Mouse (Mus musculus): ENCODE measurements at regions not wholly inside any gene's neighbourhood (a gene's known extent, or its start where the extent isn't known, plus 50 kb on each side); places are given as distances from the start of the nearest gene placed in this dataset.

DNA sequence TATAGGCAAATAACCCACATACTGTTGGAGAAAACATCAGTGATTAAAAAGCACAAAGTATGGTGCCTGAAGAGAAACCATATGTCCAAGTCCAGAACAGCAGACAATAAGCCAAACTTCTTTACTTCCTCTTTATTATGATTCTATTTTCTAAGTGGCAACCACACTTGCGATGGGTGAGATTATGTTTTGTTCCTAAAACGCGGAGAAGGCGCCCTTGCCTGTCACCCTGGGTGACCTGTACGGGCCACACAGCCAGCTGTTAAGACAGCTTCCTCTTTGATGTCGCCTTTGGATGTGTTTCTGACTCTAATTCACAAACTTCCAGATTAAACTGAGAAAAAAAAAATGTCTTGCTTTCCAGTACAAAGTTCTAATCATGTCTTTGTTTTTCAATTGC is 83.9 kb upstream of the Sgip1 start:
- DNase-seq (ENCODE audit: low spot score) (peak; percentile 6), ATAC-seq (no peak)
- H3K27me3 ChIP-seq (replicated peaks; ENCODE audit: insufficient read depth, low read length): no peaks in the 10 kb centered on the region
- H3K27ac ChIP-seq (ENCODE audit: low read length): no peak overlapping the region
- TF ChIP-seq EP300 (IDR thresholded peaks at IDR 0.05) (no peak), CTCF (IDR thresholded peaks at IDR 0.05) (no peak)
- H3K9ac ChIP-seq (replicated peaks; ENCODE audit: low read depth): no peak overlapping the region
- H3K9me3 ChIP-seq (ENCODE audit: low read length): no peaks in the 10 kb centered on the region
- H3K4me3 ChIP-seq (ENCODE audit: low read depth, low read length): no peak overlapping the region
- H3K4me2 ChIP-seq (replicated peaks; ENCODE audit: low read depth, low read length): no peak overlapping the region
- H3K36me3 ChIP-seq (ENCODE audit: insufficient read depth, low read length): no peaks in the 10 kb centered on the region
- 41% methylated on average over 6 of the region's 6 CpGs for WGBS
- H3K4me1 ChIP-seq (ENCODE audit: insufficient read depth, low read depth, low read length): no peaks in the 10 kb centered on the region

DNA sequence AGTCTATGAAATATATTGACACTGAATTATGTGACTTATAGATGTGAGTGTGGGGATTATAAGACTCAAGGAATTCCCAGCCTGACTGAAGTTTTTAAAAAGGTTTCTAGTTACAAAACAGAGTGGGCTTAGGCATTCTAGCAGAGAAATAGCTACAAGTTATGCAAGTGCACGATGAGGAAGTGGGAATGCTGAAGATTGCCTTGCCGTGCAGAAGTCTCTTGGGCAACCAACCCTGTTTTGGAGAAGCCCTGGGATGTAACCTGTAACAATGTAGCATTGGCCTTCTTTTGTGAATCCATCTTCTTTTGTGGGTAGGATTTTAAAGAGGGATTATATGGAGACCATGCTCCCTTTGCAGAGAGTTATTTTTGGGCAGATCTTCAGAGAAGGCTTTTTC is 82.5 kb upstream of the Sgip1 start:
- H3K36me3 ChIP-seq (ENCODE audit: insufficient read depth, low read length): no peaks in the 10 kb centered on the region
- TF ChIP-seq CTCF (IDR thresholded peaks at IDR 0.05) (no peak), EP300 (IDR thresholded peaks at IDR 0.05) (no peak)
- H3K4me3 ChIP-seq (ENCODE audit: low read depth, low read length): no peak overlapping the region
- H3K27ac ChIP-seq (ENCODE audit: low read length): no peak overlapping the region
- 59% methylated on average over 2 of the region's 2 CpGs for WGBS
- H3K27me3 ChIP-seq (replicated peaks; ENCODE audit: insufficient read depth, low read length): no peaks in the 10 kb centered on the region
- no peak overlapping the region for H3K4me2 ChIP-seq (replicated peaks; ENCODE audit: low read depth, low read length)
- no peaks in the 10 kb centered on the region for H3K4me1 ChIP-seq (ENCODE audit: insufficient read depth, low read depth, low read length)
- DNase-seq (ENCODE audit: low spot score): no peak
- no peak for ATAC-seq
- H3K9me3 ChIP-seq (ENCODE audit: low read length): no peaks in the 10 kb centered on the region
- no peak overlapping the region for H3K9ac ChIP-seq (replicated peaks; ENCODE audit: low read depth)

DNA sequence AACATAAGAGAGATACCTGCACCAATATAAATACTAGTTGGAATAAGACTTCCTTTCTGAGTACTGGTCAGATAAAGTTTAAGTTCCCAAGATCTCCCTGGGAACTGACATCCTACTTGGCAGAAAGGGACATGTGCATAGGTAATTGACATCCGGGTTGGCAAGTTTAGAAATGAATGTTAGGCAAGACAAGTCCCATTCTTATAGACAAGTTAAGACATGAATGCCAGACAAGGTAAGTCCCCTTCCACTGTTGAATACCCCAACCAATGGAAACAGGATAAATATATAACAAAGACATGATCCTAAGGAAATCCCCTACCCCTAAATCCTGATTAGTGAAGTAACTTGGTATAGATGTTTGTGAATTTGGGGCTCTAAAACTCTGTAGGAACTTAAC is 77.5 kb upstream of the Sgip1 start:
- 91% methylated on average over 1 of the region's 1 CpGs for WGBS
- Histone ChIP-seq H3K9me3 (ENCODE audit: low read length) (no peaks in the 10 kb centered on the region), H3K27ac (ENCODE audit: low read length) (no peak overlapping the region), H3K4me1 (ENCODE audit: insufficient read depth, low read depth, low read length) (no peaks in the 10 kb centered on the region), H3K36me3 (ENCODE audit: insufficient read depth, low read length) (no peaks in the 10 kb centered on the region), H3K27me3 (replicated peaks; ENCODE audit: insufficient read depth, low read length) (no peaks in the 10 kb centered on the region), H3K9ac (replicated peaks; ENCODE audit: low read depth) (no peak overlapping the region), H3K4me3 (ENCODE audit: low read depth, low read length) (no peak overlapping the region), H3K4me2 (replicated peaks; ENCODE audit: low read depth, low read length) (no peak overlapping the region)
- TF ChIP-seq CTCF (IDR thresholded peaks at IDR 0.05): no peak
- TF ChIP-seq EP300 (IDR thresholded peaks at IDR 0.05): no peak
- DNase-seq (ENCODE audit: low spot score) (no peak), ATAC-seq (no peak)

DNA sequence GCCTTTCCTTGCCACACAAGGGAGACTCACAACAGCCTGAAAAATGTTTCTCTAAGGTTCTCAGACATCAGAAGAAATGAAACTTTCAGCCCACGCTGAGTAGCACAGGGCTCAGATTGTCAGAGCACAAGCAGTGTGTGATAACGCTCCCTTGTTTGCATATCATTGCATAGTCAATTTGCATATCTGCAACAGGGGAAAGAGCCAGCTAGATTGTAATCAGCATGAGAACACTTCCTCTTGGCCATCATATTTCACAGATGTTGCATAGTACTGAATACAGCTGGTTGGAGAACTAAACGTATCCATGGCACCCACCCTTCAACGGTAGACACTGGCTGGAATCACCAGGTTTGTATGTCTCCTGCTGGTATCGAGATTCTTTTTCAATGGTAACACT is 58.9 kb upstream of the Sgip1 start:
- Histone ChIP-seq H3K4me1 (ENCODE audit: insufficient read depth, low read depth, low read length) (no peaks in the 10 kb centered on the region), H3K27me3 (replicated peaks; ENCODE audit: insufficient read depth, low read length) (no peaks in the 10 kb centered on the region), H3K4me3 (ENCODE audit: low read depth, low read length) (no peak overlapping the region), H3K9ac (replicated peaks; ENCODE audit: low read depth) (no peak overlapping the region), H3K4me2 (replicated peaks; ENCODE audit: low read depth, low read length) (no peak overlapping the region), H3K9me3 (ENCODE audit: low read length) (no peaks in the 10 kb centered on the region), H3K36me3 (ENCODE audit: insufficient read depth, low read length) (no peaks in the 10 kb centered on the region), H3K27ac (ENCODE audit: low read length) (no peak overlapping the region)
- no peak for TF ChIP-seq CTCF (IDR thresholded peaks at IDR 0.05)
- no peak for TF ChIP-seq EP300 (IDR thresholded peaks at IDR 0.05)
- DNase-seq (ENCODE audit: low spot score): no peak
- 70% methylated on average over 5 of the region's 5 CpGs for WGBS
- no peak for ATAC-seq

DNA sequence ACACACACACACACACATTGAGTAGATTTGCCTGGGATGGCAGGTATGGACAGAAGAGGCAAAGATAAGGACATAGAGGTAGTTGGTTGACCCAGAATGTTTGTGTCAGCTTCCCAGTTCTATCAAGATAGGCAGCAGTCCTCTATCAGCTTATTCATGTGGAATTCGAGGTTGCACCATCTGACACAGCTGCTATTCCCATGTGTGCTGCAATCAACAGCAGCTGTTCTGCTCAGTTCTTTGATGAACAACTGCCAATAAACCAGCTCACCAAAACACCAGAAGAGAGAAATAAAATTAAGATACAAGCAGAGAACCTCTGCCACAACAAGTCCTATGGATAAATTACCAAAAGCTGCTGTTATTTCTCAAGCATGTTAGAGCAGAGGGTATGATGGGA is 56.1 kb upstream of the Sgip1 start:
- Histone ChIP-seq H3K4me1 (ENCODE audit: insufficient read depth, low read depth, low read length) (no peaks in the 10 kb centered on the region), H3K27me3 (replicated peaks; ENCODE audit: insufficient read depth, low read length) (no peaks in the 10 kb centered on the region), H3K4me2 (replicated peaks; ENCODE audit: low read depth, low read length) (no peak overlapping the region), H3K9ac (replicated peaks; ENCODE audit: low read depth) (no peak overlapping the region), H3K27ac (ENCODE audit: low read length) (no peak overlapping the region), H3K9me3 (ENCODE audit: low read length) (no peaks in the 10 kb centered on the region), H3K36me3 (ENCODE audit: insufficient read depth, low read length) (no peaks in the 10 kb centered on the region), H3K4me3 (ENCODE audit: low read depth, low read length) (no peak overlapping the region)
- ATAC-seq (0 out of 2 replicates have a peak, but pooled peaks have one; percentile 37), DNase-seq (ENCODE audit: low spot score) (peak; percentile 45)
- TF ChIP-seq EP300 (IDR thresholded peaks at IDR 0.05) (no peak), CTCF (IDR thresholded peaks at IDR 0.05) (no peak)
- WGBS: 59% methylated on average over 1 of the region's 1 CpGs

DNA sequence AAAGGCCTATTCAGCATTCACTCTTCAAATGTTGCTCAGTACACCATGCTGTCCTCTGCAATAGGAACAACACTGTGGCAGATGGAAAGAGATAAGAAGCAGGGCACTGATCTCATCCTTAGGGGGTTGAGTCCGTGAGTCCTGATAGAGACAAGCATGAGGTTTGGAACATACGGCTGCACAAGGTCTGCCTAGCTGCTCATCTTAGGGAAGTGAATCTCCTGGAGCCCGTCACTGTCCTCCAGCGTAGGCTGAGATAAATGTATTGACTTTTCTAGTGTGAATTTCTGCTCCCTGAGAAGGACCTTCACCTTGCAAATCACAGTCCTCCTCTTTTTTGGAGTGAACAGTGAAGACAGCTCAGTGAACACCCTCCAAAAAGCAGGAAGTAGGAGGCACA is 52.7 kb upstream of the Sgip1 start:
- Histone ChIP-seq H3K27me3 (replicated peaks; ENCODE audit: insufficient read depth, low read length) (no peaks in the 10 kb centered on the region), H3K36me3 (ENCODE audit: insufficient read depth, low read length) (no peaks in the 10 kb centered on the region), H3K4me2 (replicated peaks; ENCODE audit: low read depth, low read length) (no peak overlapping the region), H3K4me1 (ENCODE audit: insufficient read depth, low read depth, low read length) (no peaks in the 10 kb centered on the region), H3K4me3 (ENCODE audit: low read depth, low read length) (no peak overlapping the region), H3K27ac (ENCODE audit: low read length) (no peak overlapping the region), H3K9me3 (ENCODE audit: low read length) (no peaks in the 10 kb centered on the region), H3K9ac (replicated peaks; ENCODE audit: low read depth) (no peak overlapping the region)
- no peak for DNase-seq (ENCODE audit: low spot score)
- WGBS: 73% methylated on average over 4 of the region's 4 CpGs
- ATAC-seq: no peak
- TF ChIP-seq CTCF (IDR thresholded peaks at IDR 0.05) (no peak), EP300 (IDR thresholded peaks at IDR 0.05) (no peak)

Data from lung, postnatal 0 days (tissue).